Mouse (Mus musculus) gastrocnemius, adult 18-20 months (tissue): ENCODE measurements around the gene Scrn1. TPM values are rescaled to one million over a fixed set of nuclear protein-coding genes. Genes with fewer than 3 reads are reported as not detected.

ENCODE experiments used
- DNase-seq: peaks from one replicate; pipeline ENCODE4 v3.0.0; 2021; ENCODE audit warnings: low spot score
- total RNA-seq, 2 experiments: library from RNA; stranded (reverse); gene quantifications; 2 replicates each; pipeline ENCODE4 v1.2.3; 2021

Gene Scrn1
- total RNA-seq, 2 experiments from 2014 or later = 1.8 TPM

DNA sequence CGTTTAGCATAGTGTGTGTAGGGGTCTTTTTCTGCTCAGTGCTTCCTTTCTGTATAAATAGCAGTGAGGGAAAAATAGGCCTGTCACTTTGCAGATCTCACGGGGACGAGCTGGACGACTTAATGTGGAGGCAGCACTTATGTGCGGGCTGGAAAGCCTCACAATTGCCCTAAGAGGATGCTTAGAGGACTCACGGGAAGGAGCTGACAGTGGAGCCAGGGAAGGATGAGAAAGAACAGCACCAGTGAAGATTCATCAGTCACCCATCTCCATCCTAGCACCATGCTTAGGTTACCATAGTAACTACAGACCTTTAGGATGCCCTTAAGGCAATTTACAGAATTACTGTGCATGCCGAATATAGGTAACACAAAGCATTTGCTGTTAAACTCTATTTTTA is 3.5 kb upstream of the Scrn1 start:
- DNase-seq = no peak

GRCm38 (mm10) chr6:54566546-54566919 is 244 bp upstream of the Scrn1 start:
- no peak for DNase-seq

GRCm38 (mm10) chr6:54565012-54565411 is 1.3 kb downstream of the Scrn1 start:
- DNase-seq = no peak

DNA sequence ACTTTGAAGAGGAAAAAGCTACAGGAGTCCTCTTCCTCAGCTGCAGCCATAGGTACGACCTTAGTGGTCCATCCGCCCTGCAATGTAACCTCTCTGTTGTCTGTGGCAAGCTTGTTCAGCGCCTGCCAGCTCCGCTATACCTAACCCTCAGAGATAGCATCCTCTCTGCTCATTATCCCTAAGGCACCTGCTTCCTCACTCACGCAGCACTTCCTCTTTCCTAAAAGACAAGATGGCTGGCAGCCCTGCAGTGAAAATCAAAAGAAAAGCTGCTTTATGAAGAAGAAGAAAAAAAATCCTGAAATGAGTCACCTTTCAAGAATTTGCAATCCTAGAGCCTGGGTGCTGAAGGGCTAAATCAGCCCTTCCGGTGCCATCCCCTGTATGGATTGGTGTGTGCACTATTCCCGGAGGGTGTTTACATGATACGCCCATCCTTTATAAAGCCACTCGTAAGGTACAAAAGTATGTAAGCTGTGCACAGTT is 1.7 kb downstream of the Scrn1 start:
- DNase-seq = no peak

DNA sequence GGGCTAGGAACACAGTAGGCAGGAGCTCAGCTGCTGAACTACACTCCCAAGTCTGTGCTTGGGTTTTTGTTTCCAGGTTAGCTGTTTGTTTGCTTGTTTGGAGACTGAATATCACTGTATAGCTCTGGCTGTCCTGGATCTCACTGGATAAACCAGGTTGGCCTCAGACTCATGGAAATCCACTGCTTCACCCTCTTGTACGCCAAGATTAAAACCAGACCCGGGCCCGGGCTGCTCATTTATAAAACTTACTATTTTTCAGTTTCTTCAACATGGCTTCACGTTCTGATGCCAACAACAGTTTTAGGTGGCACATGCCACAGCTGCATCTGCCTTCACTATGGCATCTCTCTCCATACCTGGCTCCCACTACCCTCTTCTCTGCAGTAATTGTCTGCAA is 2.7 kb downstream of the Scrn1 start:
- no peak for DNase-seq

- DNase-seq = no peak
These were observed 4.1 kb downstream of the Scrn1 start for GRCm38 (mm10) chr6:54562018-54562809.

GRCm38 (mm10) chr6:54558466-54558865 is 7.8 kb downstream of the Scrn1 start:
- no peak for DNase-seq

GRCm38 (mm10) chr6:54557671-54558070 is 8.6 kb downstream of the Scrn1 start:
- no peak for DNase-seq

GRCm38 (mm10) chr6:54555816-54556215 is 10.5 kb downstream of the Scrn1 start:
- DNase-seq = no peak

DNA sequence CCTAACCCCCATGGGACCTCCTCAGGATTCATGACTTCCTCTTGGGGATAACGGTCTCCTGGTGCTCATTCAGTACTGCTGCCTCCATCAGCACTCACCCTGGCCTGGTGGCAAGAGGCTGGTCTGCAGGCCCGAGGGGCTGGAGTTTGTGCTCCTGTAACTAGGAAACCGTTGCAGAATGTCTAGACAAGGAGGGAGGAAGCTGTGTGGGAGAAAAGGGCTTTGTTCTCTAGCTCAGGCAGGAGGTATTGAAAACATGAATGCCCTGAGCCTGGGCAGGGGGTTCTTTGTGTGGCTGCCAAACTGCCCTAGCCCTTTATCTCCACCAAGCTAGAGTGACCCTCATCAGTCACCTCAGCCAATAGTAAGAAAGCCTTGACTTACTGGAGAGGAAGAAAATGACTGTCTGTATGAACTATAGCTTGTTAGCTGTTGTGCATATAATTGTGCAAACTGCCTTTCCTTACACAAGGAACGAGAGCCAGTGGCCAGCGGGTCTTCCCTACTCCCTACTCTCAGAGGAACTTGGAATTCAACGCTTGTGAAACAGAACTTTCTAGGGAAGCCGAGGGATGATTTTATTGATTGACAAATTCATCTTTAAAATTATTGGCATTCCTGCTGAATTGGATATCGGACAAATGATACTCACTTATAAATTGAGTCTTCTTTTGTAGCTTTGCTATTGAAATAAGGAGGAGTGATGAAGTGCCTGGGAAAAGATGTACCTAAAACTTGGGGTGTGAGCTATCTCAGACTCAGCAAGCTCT is 11.8 kb downstream of the Scrn1 start:
- DNase-seq = no peak

- no peak for DNase-seq
These were observed 12.7 kb downstream of the Scrn1 start for GRCm38 (mm10) chr6:54553632-54554031.

GRCm38 (mm10) chr6:54552721-54553413 is 13.4 kb downstream of the Scrn1 start:
- no peak for DNase-seq

GRCm38 (mm10) chr6:54550801-54551323 is 15.4 kb downstream of the Scrn1 start:
- no peak for DNase-seq

GRCm38 (mm10) chr6:54549311-54549710 is 17.0 kb downstream of the Scrn1 start:
- DNase-seq = no peak

DNA sequence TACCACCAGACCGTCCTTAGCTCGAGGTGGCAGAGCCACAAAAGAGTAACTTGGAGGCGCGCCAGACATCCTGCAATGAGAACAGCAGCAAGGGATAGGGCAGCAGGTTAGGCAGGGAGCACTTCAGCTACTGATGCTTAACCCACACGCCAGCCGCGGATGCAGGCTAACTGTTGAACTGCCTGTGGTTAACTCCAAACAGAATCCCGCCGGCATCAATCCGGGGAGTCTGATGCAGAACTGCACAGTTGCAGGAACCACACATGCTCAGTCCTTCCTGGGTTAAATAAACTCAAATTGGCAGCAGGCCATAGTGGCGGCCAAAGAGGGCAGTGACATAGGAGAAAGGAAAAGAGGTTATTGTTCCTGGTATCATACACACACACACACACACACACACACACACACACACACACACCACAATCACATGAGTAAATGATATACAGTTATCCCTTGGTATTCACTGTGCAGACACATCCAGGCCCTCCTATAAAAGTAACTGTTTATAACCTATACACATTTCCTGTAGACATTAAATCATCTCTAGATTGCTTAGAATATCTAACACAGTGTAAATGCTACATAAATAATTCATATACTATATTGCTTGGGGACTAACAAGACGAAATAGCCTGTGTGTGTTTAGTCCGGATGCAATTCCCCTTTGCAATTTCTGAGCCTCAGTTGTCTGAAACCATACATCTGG is 17.8 kb downstream of the Scrn1 start:
- DNase-seq = no peak

DNA sequence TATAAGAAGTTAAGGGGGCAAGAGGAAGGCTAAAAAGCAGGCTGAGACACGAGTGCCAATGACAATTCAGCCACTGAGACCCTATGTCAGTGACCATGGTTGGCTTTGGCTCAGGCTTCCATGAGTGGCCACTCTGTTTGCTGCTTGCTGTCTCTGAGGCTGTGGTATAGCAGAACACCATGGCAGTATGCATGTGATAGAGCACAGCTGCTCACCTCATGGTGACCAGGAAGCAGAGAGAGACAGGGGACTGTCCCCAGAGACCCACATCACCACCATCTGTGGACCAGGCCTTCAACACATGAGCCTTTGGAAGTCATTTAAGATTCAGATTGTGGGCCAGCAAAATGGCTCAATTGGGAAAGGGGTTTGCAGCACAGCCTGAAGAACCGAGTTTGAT is 22.6 kb downstream of the Scrn1 start:
- DNase-seq = no peak

DNA sequence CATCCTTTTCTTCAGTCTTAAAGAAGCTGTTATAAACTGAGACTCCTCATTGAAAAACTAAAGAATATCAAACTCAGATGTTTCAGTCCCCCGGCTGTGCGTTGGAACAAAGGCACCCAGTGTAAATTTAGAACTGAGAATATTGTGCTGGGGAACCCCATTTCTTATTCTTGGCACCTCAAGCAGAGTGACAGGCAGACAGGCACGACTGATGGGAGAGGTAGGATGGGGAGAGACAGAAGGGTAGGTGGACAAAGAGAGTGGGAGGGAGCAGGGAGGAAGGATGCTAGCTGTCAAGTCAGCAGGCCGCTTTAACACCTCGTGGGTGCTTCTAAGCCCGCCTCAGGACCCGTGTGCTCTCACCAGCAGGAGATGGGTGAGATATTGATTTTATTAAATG is 23.5 kb downstream of the Scrn1 start:
- no peak for DNase-seq

DNA sequence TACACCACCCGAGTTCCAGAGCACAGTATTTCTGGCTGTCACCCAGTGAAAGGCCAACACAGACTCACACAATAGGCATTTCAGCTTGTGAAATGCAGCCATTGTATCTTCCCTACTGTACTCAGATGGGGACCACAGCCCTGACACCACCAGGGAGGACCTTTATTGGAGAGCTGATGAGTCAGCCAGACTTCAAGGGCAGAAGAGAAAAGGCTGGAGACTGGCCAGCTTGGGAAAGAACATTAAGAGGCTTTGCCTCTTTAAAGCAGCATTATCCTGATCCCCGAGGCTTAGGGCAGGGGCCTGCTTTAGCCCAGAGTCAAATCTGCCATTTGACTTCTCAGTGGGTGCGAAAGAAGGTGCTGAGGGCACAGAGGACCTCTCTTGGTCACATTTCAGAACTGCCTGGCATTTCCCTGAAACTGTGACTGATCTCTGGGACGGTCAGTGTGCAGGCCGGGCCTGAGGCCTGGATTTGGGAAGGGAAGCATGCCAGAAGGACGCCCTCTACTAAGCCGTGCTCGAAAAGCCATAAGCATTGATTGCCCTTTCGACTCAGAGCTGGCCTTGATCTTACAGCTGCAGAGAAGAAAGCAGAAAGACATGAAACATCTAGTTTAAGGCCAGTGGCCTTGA is 25.9 kb downstream of the Scrn1 start:
- DNase-seq = peak; percentile 12

GRCm38 (mm10) chr6:54539396-54539795 is 26.9 kb downstream of the Scrn1 start:
- DNase-seq = no peak

- DNase-seq = no peak
These were observed 27.5 kb downstream of the Scrn1 start for GRCm38 (mm10) chr6:54538773-54539173.

DNA sequence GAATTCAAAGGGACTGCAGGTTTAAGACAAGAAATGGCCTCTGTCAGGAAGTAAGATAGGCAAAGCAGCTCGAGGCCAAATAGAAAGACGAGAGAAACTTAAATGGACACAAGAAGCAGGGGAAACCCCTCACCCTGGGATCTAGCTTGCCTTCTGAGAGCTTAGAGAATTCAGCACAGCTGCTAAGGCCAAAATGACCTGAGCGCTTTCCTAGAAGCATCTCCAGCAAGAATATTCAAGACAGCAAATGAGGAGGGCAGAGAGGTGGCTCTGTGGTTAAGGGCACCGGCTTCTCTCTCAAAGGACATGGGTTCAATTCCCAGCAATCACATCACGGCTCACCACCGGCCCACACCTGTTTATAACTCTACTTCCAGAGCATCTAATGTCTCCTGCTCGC is 29.2 kb downstream of the Scrn1 start:
- no peak for DNase-seq
